Mouse (Mus musculus) stomach, postnatal 0 days (tissue): Measurements from ENCODE around the gene Hoxb7. TPM values are rescaled to one million over a fixed set of nuclear protein-coding genes. Genes with fewer than 3 reads are reported as not detected.
A peak's percentile ranks its signal among the peaks of the same experiment; 100 is the strongest.

Experiments used
- ATAC-seq: fragments of 200-750 bp; cut with Nextera tagmentation; 2 replicates; pipeline ENCODE4 v1.8.0; 2017; ENCODE audit not compliant: low FRiP score, low TSS enrichment
- DNase-seq: peaks from one replicate; pipeline ENCODE4 v3.0.0-alpha.2; 2016; ENCODE audit warnings: low spot score
- H3K27ac ChIP-seq: fragments of 300-500 bp; sonication (generic); replicated peaks from 2 replicates; pipeline ENCODE4 v1.5.1; 2014; ENCODE audit warnings: mild to moderate bottlenecking, control low read depth
- H3K27me3 ChIP-seq: fragments of 300-500 bp; sonication (generic); 2 replicates; pipeline ENCODE4 v1.6.1; 2014; ENCODE audit warnings: low read length; ENCODE audit not compliant: control insufficient read depth, insufficient read depth
- H3K36me3 ChIP-seq: fragments of 300-500 bp; sonication (generic); 2 replicates; pipeline ENCODE4 v1.6.1; 2014; ENCODE audit warnings: low read length, mixed read lengths; ENCODE audit not compliant: control insufficient read depth, insufficient read depth
- H3K4me1 ChIP-seq: fragments of 300-500 bp; sonication (generic); replicated peaks from 2 replicates; pipeline ENCODE4 v1.6.1; 2014; ENCODE audit warnings: antibody characterized with exemption; ENCODE audit not compliant: control insufficient read depth, insufficient read depth
- H3K4me2 ChIP-seq: fragments of 300-500 bp; sonication (generic); replicated peaks from 2 replicates; pipeline ENCODE4 v1.6.1; 2014; ENCODE audit warnings: low read depth, mild to moderate bottlenecking, control low read depth, moderate library complexity
- H3K4me3 ChIP-seq: fragments of 300-500 bp; sonication (generic); 2 replicates; pipeline ENCODE4 v1.5.1; 2014; ENCODE audit warnings: low read depth, low read length, control low read depth
- H3K9ac ChIP-seq: fragments of 300-500 bp; sonication (generic); 2 replicates; pipeline ENCODE4 v1.6.1; 2014; ENCODE audit warnings: mild to moderate bottlenecking, low read length, control low read depth, mixed read lengths
- H3K9me3 ChIP-seq: fragments of 300-500 bp; sonication (generic); 2 replicates; pipeline ENCODE4 v1.6.1; 2016; ENCODE audit warnings: low read length; ENCODE audit not compliant: control insufficient read depth
- CTCF ChIP-seq: IDR thresholded peaks from 2 replicates; pipeline ENCODE4 v1.5.1; 2016; ENCODE audit warnings: antibody characterized with exemption, low read depth, mild to moderate bottlenecking, moderate library complexity
- EP300 ChIP-seq: optimal IDR thresholded peaks from 2 replicates; pipeline ENCODE3; 2016; ENCODE audit warnings: antibody characterized with exemption
- WGBS: fragments of 180-500 bp; shearing (Covaris S2); extraction: QIAGEN DNeasy Blood & Tissue Kit; methylation state at CpG from one replicate; pipeline ENCODE4 v1.1.7; 2014; 5-methylcytosine and 5-hydroxymethylcytosine counted together
- polyA plus RNA-seq: library from polyadenylated mRNA; unstranded; fragments of >200 nt; fragmentation: Nextera tagmentation; extraction: Ambion mirVana; gene quantifications from 2 replicates; pipeline ENCODE4 v1.2.1, GENCODE M21; 2015

Gene Hoxb7
- polyA plus RNA-seq, 1 experiment from 2014 or later, result 6.0 TPM

GRCm38 (mm10) chr11:96294245-96295091, 8.0 kb downstream of the Hoxb7 start:
- no peaks in the 10 kb centered on the region for H3K9me3 ChIP-seq
- peak overlapping the region; percentile 41 for H3K4me3 ChIP-seq
- no peaks in the 10 kb centered on the region for H3K36me3 ChIP-seq
- WGBS, result 3% methylated on average over 32 of the region's 32 CpGs
- H3K9ac ChIP-seq, result peak overlapping the region; percentile 48; the same call in 1 of the 2 replicates
- ATAC-seq, result no peak
- H3K4me2 ChIP-seq, result peak overlapping the region; percentile 54
- no peaks in the 10 kb centered on the region for H3K4me1 ChIP-seq
- peak; percentile 76 for DNase-seq
- H3K27ac ChIP-seq, result 0 out of 2 replicates have a peak overlapping the region, but pooled peaks have one; percentile 24
- TF ChIP-seq EP300, result no peak
- peak; percentile 87 for TF ChIP-seq CTCF
- H3K27me3 ChIP-seq, result peaks cover 17% of the 10 kb centered on the region

GRCm38 (mm10) chr11:96295092-96295835, 8.8 kb downstream of the Hoxb7 start:
- ATAC-seq (no peak), DNase-seq (no peak)
- Histone ChIP-seq H3K4me2 (peak overlapping the region; percentile 54), H3K9ac (peak overlapping the region; percentile 48), H3K36me3 (no peaks in the 10 kb centered on the region), H3K4me3 (peak overlapping the region; percentile 41), H3K9me3 (no peaks in the 10 kb centered on the region), H3K27me3 (peaks cover 17% of the 10 kb centered on the region), H3K4me1 (no peaks in the 10 kb centered on the region), H3K27ac (peak overlapping the region; percentile 40; the same call in 1 of the 2 replicates)
- WGBS, result 5% methylated on average over 30 of the region's 30 CpGs
- TF ChIP-seq CTCF (no peak), EP300 (no peak)

DNA sequence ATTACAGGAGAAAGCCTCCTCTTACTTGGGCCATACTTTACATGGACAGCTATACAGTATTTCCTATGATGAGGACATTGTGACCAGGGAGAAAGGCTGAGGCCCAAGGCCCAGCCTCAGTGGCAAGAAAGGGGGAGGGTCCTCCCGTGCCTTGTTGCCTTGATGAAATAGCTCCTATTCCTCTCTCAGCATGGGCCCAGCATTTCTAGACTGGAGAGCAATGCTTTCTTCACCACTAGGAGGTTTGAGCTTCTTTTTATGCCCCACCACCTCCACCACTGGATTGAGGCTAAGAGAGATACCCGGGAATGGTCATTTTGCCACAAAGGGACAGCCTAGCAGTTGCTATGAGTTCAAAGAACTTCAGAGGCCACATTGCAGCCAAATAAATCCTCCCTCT, 10.6 kb downstream of the Hoxb7 start:
- DNase-seq (no peak), ATAC-seq (no peak)
- 27% methylated on average over 2 of the region's 2 CpGs for WGBS
- Histone ChIP-seq H3K9ac (no peak overlapping the region), H3K36me3 (no peaks in the 10 kb centered on the region), H3K9me3 (no peaks in the 10 kb centered on the region), H3K4me3 (no peak overlapping the region), H3K27me3 (peaks cover 8% of the 10 kb centered on the region; the same call in 1 of the 2 replicates), H3K4me2 (no peak overlapping the region), H3K27ac (peak overlapping the region; percentile 24; the same call in 1 of the 2 replicates), H3K4me1 (no peaks in the 10 kb centered on the region)
- TF ChIP-seq CTCF, result peak; percentile 22; the same call in 1 of the 2 replicates
- no peak for TF ChIP-seq EP300

DNA sequence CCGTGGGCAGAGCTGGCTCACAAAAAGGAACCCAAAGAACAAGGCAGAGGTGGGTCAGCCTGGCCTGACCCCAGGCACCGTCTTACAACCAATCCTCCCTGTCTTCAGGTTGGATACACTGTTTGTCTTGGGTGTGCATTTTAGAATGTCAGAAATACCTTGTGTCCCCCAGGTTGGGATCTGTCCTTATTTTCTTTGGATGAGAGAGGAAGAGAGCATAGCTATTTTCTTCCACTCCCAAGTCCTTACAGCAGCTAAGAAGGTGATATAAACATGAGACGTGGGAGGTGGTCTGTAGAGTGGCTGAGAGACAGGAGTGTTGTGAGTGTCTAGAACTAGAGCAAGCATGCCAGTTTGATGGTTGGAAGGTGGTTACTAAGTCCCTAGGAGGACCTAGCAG, 11.0 kb downstream of the Hoxb7 start:
- no peak for ATAC-seq
- peaks cover 7% of the 10 kb centered on the region; the same call in 1 of the 2 replicates for H3K27me3 ChIP-seq

DNA sequence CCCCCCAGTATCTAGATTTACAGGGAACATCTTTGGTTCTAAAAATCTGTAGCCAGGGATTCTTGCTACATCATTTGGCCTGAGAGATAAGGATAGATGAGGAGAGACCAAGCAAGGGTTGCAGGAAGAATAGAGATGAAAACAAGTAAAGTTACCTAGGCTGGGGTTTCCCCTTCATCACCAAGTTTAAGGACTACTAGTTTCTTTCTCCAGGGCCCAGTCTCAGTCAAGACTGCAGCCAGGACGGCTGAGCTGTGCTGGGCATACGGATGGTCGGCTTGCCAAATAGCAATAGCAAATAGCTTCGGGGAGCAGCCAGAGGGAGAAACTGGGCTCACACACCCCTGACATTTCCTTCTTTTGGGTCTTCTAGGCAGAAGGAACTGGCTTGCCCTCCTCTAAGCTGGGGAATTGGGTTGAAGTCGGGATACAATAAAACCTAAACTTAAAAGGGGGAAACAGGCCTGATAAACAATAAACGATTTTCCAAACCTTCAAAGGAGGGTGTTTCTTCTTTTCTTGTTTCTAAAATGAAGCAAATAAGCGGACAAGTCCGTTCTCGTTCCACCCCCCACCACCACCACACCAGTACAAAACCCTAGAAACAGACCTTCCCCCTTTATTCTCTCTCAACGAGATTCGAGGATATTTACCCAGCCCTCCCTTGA, 11.7 kb downstream of the Hoxb7 start:
- Histone ChIP-seq H3K27ac (no peak overlapping the region), H3K9me3 (no peaks in the 10 kb centered on the region), H3K4me1 (no peaks in the 10 kb centered on the region), H3K4me2 (peak overlapping the region; percentile 50; the same call in 1 of the 2 replicates), H3K4me3 (no peak overlapping the region), H3K36me3 (no peaks in the 10 kb centered on the region), H3K9ac (no peak overlapping the region), H3K27me3 (peaks cover 4% of the 10 kb centered on the region; the same call in 1 of the 2 replicates)
- DNase-seq, result no peak
- TF ChIP-seq EP300 (no peak), CTCF (no peak)
- WGBS, result 22% methylated on average over 11 of the region's 11 CpGs
- ATAC-seq, result no peak

More for the DNA sequence above, 11.0 kb downstream of the Hoxb7 start:
- 26% methylated on average over 3 of the region's 3 CpGs for WGBS
- Histone ChIP-seq H3K27ac (no peak overlapping the region), H3K4me2 (no peak overlapping the region), H3K4me3 (no peak overlapping the region), H3K4me1 (no peaks in the 10 kb centered on the region), H3K36me3 (no peaks in the 10 kb centered on the region), H3K9me3 (no peaks in the 10 kb centered on the region), H3K9ac (no peak overlapping the region)
- DNase-seq, result no peak
- no peak for TF ChIP-seq EP300
- no peak for TF ChIP-seq CTCF
